Mouse (Mus musculus): ENCODE measurements around the gene Jund. TPM values are rescaled to one million over a fixed set of nuclear protein-coding genes. Genes with fewer than 3 reads are reported as not detected.
A peak's percentile ranks its signal among the peaks of the same experiment; 100 is the strongest.

Jund gene
- total RNA-seq, 2 experiments from 2014 or later = 136 to 141 TPM

DNA sequence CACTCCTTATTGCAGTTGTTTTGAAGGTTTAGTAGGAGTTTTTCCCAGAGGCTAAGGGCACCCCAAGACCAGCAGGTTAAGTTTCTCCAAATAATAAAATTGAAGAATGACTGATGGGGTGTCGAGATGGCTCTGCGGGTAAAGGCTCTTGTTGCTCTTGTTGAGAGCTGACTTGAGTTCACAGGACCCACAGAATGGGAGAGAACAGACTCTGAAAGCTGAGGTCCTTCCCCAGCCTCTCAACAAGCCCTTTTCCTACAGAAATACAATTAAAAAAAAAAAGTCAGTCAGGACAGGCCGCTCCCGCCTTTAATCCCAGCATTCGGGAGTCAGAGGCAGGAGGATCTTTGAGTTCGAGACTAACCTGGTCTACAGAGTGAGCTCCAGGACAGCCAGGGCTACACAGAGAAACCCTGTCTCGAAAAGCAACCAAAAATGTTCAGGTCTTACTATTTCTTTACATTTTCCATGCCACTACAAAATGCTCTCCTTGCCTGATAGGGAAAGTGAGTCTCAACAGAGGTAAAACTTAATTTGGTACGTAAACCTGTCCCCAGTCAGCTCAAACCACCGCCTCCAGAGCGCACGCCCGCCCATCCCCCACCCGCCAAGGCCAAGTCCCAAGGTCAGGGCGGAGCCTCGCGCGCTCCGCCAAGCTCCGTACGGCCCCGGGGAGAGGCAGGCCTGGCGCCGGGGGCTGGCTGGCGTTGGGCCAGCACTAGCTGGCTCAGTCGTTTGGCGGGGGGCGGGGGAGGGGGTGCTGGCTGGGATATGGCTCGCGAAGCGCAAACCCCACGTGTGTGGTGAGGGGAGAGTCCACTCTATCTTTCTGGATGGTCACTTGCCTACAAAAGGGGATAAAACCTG, 2.5 kb upstream of the Jund start:
- intact Hi-C loops (cut with DNase I) = no loop called here
- peak; percentile 45 for DNase-seq (ENCODE audit: low spot score)

DNA sequence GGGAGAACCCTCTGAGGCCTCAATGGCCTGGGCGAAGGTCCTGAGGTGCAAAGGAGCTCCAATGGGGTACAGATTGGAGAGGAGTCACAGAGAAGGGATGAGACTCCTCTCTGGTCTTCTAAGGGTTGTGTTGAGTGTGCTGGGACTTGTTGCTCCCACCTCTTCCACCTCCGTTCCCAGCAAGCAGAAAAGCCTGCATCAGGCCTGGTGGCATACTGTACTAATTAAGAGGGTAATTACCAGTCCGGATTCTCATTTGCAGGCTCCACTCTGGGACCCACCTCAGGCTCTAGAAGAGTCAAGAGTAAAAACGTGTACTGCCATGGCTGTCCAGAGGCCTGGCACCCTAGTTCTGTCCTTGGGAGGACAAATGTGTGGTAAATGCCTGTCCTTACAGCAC, 1.8 kb upstream of the Jund start:
- DNase-seq (ENCODE audit: low spot score) = no peak

DNA sequence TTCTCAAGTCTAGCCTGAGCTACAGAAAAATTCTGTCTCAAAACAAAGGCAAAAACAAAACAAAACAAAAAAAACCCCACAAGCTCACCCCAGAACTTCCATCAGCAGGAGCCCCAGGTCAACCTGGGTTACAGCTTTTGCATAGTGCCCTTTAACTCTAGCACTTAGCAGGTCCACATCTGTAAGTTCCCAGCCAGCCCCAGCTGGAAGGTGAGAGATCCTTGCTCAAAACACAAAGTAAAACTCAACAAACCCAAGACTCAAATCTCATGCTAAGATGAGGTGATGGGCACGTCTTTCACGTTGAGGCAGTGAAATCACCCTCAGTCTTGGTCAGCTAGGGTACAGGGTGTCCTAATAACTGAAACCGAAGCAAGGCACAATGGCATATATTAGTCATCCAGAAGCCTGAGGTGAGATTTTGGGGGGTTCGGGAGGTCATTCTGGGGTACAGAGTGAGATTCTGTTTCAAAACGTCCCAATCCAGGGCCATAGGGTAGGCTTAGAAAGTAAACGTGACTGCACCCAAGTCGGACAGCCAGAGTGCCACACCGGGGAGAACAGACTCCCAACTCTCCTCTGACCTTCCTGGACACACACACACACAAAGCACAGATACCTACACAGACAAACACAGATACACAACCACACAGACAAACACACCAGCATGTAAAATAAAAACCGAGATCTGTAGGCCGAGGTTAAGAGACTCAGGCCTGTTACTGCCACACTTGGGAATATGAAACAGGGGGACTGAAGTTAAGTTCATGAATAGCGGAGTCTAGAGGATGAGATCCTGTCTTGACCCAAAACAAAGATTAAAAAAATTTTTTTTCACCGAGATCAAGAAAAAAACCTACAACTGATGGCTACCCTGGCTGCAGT, 1.1 kb upstream of the Jund start:
- no peak for DNase-seq (ENCODE audit: low spot score)
- intact Hi-C loops (cut with DNase I) = no loop called here

More for the DNA sequence above, 1.8 kb upstream of the Jund start:
- intact Hi-C loops (cut with DNase I) = no loop called here

DNA sequence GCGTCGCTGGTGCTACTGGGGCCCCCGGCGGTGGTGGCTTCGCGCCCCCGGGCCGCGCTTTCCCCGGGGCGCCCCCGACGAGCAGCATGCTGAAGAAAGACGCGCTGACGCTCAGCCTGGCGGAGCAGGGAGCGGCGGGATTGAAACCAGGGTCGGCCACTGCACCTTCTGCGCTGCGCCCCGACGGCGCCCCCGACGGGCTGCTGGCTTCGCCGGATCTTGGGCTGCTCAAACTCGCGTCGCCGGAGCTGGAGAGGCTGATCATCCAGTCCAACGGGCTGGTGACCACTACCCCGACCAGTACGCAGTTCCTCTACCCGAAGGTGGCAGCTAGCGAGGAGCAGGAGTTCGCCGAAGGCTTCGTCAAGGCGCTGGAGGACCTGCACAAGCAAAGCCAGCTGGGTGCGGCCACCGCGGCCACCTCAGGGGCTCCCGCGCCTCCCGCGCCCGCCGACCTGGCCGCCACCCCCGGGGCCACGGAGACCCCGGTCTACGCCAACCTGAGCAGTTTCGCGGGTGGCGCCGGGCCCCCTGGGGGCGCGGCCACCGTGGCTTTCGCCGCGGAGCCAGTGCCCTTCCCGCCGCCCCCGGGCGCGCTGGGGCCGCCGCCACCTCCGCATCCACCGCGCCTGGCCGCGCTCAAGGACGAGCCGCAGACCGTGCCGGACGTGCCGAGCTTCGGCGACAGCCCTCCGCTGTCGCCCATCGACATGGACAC, 526 bp downstream of the Jund start:
- no peak for DNase-seq (ENCODE audit: low spot score)
- intact Hi-C loops (cut with DNase I) = no loop called here

DNA sequence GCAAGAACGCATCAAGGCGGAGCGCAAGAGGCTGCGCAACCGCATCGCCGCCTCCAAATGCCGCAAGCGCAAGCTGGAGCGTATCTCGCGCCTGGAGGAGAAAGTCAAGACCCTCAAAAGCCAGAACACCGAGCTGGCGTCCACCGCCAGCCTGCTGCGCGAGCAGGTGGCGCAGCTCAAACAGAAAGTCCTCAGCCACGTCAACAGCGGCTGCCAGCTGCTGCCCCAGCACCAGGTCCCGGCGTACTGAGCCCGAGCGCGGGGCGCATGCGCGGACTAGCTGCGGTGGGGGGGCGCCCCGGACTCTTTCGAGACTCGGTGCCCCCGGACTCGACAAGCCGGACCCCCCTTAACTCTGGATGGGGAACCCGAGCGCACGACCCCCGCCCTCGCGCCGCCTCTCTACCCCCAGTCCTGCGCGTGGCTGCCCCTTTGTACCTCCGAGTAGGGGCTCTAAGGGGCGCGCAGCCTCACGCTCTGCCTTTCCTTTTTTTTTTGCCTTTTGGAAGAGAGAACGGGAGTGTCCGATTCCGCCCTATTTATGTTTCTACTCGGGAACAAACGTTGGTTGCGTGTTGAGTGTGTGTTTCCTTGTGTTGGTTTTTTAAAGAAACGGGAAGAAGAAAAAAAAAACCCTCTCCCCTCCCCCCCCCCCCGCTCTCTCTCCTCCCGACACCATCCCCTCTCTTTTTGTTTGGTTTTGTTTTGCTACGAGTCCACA, 1.2 kb downstream of the Jund start:
- intact Hi-C loops (cut with DNase I) = loop anchor here (1.0 to 2.0 kb wide), 2 partner anchors 27 to 69 kb away; partner anchors contain the start of gene Lsm4
- peak; percentile 72 for DNase-seq (ENCODE audit: low spot score)

DNA sequence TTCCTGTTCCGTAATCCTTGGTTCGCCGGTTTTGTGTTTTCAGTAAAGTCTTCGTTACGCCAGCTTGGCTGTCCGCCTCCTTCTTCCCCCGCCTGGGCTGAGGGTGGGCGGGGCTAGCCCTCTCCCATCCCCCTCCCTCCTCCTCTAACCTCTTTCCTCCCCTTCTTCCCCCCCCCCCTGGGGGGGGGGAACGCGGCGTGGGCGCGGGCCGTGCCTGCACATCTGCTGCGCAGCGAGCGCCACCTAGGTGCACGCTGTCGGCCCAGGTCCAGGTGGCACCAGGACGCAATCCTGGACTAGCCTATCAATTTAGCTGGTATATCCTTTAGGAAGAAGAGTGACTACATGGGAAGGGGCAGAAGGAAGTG, 1.8 kb downstream of the Jund start:
- DNase-seq (ENCODE audit: low spot score) = peak; percentile 83
- intact Hi-C loops (cut with DNase I) = loop anchor here (1.0 to 2.0 kb wide), 2 partner anchors 27 to 70 kb away; partner anchors contain the start of gene Lsm4

DNA sequence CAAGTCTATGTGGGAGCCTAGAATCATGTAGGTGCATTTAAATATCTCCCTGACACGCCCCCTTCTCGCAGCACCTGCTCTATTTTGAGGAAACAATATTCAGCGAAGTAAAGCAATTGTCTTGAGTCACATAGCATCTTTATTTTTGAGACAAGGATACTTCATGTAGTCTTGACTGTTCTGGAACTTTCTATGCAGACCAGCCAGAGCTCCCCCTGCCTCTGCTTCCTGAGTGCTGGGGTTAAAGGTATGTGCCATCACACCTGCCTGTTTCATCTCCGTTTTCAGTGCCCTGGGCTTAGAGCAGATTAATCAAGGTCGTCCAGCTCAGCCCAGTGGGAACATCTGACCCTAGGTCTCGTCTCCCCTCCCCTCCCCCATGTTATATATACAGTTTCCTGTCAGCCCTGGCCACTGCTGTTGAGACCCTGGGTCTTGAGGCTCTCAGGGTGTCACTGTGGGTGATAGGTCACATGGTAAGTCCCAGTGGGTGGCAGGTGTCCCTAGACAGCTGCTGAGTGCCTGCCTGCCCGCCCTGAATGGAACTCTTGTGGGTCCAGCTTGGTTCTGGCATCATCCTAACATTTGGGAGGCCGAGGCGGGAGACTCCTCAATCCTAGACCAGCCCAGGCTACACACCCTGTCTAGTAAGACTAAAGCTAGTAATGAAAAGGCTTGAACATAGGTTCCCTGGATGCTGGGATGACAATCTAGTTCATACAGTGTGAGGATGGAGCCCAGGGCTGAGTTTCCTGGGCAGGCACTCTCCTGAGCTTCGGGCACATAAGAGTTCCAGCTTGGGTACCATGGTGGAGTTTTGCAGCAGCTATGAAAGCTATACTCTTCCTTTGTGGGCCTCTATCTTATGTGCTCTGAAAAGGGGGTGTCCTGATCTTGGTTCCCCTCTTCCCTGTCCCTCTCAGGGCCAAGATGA, 2.6 kb downstream of the Jund start:
- no peak for DNase-seq (ENCODE audit: low spot score)
- intact Hi-C loops (cut with DNase I) = loop anchor here (2.0 kb wide), 1 partner anchor 71 kb away; no protein-coding TSS in a partner anchor

DNA sequence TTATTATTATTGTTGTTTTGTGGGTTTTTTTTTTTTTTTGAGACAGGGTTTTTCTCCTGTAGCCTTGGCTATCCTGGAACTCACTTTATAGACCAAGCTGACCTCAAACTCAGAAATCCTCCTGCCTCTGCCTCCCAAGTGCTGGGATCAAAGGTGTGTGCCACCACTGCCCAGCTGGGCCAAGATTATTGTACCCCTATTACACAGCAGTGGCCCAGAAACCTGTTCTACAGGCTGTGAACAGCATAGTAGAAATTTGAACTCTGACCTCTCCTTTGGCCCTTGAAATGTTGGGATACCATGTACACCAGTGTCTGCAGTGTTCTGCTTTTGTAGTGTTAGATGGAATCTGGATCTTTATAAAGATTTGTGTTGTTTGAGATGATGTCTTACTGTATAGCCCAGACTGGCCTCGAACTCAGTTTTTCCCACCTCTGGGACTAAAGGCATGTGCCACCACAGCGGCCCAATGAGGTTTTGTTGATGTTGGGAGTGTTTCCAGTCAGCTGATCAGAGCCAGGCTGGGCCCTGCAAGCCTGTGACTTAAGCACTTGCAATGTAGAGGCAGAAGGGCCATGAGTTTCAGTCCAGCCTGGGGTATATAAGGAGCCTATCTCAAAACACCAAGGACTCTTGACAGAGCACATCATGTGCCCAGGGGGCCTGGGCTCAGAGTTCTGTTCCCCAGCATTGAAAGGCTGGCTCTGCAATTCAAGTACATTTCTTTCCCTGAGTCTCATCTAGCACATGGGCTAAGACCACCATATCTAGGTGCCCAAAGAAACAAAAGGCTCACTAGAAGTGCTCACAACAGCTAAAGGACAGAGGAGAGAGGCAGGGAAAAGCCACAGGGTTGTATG, 3.5 kb downstream of the Jund start:
- DNase-seq (ENCODE audit: low spot score) = no peak
- intact Hi-C loops (cut with DNase I) = loop anchor here (2.0 kb wide), 1 partner anchor 71 kb away; no protein-coding TSS in a partner anchor

DNA sequence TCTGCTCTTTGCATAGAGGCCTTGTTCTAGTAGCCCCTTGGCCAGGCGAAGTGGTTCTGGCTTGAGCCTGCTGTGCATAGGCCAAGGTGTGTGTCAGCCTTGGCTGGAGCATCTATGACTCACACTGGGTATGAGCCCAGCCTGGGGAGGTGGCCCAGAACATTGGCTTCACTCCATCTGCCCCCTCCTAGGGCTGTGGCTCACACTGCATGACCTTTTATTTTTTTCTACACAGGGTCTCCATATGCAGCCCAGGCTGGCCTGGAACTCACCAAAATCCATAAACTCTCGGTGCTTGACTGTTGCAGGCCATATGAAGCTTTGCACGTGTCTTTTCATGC, 4.1 kb downstream of the Jund start:
- peak; percentile 83 for DNase-seq (ENCODE audit: low spot score)
- intact Hi-C loops (cut with DNase I) = no loop called here

DNA sequence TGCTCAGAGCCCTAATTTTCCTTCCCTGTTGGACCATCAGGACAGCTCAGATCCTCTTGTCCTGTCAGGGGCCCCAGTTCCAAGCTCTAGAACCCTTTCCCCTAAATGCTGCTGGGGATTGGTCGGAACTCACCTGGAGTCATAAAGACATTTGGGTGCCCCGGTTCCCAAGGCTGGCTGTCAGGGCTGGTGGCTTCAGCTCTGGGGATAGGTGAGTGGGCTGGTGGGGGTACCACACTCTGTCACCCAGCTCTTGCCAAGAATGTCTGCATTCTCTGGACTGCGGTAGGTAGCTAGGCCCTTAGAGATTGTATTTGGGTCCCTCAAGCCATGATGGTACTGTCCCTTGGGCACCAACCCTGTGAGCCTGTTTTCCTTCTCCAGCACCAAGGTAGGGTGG, 4.5 kb downstream of the Jund start, which contains the start of gene Iqcn:
TSS of gene Iqcn (plus strand) at position 171 of the 400 bp plus-strand sequence.
- no peak for DNase-seq (ENCODE audit: low spot score)
- intact Hi-C loops (cut with DNase I) = no loop called here

DNA sequence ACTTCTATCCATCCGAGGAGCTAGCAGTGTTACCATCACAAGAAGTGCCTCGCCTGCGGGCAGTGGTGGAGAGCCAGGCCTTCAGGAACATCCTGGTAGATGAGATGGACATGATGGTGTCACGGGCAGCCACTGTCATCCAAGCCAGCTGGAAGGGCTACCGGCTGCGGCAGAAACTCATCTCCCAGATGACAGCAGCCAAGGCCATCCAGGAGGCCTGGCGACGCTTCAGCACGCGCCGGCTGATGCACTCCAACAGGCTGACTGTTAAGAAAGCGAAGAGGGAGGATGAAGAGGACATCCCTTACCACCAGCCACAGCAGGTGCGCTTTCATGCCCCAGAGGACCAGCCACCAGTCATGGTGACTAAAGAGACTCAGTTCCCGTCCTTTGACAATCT, 9.5 kb downstream of the Jund start:
- intact Hi-C loops (cut with DNase I) = no loop called here
- DNase-seq (ENCODE audit: low spot score) = no peak

DNA sequence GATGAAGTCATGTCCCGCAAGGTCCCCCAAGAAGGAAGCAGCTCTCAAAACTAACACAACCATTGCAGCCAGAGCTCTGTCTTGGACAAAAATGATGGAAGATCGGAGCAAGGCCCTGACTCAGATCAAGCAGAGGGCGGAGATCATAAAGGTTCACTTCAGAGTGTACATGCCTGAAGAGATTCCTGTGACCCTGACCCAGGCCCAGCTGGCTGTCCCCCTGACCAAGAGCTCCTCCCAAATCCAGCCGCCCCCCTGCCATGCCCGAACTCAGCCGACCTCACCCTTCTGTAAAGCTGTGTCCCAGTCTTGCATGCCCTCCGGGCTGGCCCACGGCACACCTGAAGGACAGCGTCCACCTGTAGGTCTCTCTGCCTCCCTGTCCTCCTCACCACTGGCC, 11.0 kb downstream of the Jund start:
- no peak for DNase-seq (ENCODE audit: low spot score)
- intact Hi-C loops (cut with DNase I) = no loop called here

DNA sequence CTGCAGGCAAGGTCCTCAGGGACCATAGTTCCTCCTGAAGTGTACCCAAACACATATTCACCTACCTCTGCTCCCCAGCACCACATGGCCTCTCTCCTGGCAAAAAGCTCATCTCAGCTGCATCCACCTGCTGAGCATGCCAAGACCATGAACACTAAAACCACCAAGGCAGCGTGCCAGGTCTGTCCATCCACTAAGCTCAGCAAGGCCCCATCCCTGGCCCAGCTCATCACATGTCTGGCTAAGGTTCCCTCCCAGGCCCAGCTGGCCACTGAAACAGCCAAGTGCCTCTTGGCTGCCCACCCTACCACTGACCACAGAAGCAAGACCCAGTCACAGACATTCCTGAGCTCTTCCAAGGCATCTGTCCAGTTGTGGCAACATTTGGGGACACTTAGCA, 11.5 kb downstream of the Jund start:
- DNase-seq (ENCODE audit: low spot score) = no peak
- intact Hi-C loops (cut with DNase I) = no loop called here

DNA sequence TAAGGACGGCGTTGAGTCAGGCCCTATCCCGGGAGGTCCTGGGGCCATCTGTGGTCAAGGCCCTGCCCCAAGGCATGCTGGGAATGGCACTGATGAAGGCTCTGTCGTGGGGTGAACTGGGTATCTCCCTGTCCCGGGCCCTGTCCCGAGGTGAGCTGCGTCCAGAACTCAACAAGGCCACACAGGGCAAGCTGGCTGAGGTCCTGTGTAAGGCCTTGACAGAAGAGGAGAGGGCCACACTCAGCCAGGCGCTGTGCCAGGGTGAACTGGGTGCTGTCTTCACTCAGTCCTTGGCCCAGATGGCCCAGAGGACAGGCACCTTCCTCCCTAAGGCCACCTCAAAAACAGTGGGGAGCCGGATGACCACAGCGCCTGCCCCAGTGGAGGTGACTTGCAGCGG, 12.3 kb downstream of the Jund start:
- intact Hi-C loops (cut with DNase I) = no loop called here
- no peak for DNase-seq (ENCODE audit: low spot score)

DNA sequence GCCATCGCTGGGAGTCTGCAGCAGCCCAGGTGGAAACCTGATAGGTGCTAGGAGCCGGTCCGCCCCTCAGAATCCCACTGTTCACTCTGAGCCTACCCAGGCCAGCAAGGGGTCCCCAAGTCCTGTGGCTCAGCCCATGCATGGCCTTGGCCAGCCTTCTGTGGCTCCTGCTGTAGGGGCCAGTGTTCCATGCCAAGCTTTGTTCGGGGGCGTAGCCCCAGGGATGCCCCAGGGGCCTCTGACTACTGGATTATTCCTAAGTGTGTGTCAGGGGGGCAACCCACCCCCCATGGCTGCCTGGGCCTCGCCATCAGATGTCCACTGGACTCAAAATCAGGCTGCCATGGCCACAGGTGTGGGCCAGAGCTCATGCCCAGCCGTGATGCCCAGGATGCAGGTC, 15.2 kb downstream of the Jund start:
- DNase-seq (ENCODE audit: low spot score) = no peak
- intact Hi-C loops (cut with DNase I) = no loop called here

DNA sequence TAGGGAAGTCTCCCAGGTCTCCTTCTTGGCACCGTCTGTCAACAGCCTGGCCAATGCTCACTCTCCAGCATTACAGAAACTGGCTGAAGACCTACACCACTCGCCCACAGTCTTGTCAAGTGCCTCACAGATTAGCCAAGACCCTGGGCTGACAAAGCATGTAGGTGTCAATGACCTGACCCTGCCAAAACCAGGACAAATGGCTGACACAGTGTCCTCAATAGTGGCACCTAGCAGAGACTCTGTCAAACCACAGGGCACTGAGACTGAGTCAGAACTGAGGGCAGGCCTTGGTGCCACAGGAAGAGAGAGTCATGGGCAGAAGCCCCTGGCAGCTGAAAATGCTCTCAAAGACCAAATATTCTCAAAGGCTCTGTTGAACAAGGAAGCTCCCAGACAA, 16.3 kb downstream of the Jund start:
- no peak for DNase-seq (ENCODE audit: low spot score)
- intact Hi-C loops (cut with DNase I) = no loop called here

DNA sequence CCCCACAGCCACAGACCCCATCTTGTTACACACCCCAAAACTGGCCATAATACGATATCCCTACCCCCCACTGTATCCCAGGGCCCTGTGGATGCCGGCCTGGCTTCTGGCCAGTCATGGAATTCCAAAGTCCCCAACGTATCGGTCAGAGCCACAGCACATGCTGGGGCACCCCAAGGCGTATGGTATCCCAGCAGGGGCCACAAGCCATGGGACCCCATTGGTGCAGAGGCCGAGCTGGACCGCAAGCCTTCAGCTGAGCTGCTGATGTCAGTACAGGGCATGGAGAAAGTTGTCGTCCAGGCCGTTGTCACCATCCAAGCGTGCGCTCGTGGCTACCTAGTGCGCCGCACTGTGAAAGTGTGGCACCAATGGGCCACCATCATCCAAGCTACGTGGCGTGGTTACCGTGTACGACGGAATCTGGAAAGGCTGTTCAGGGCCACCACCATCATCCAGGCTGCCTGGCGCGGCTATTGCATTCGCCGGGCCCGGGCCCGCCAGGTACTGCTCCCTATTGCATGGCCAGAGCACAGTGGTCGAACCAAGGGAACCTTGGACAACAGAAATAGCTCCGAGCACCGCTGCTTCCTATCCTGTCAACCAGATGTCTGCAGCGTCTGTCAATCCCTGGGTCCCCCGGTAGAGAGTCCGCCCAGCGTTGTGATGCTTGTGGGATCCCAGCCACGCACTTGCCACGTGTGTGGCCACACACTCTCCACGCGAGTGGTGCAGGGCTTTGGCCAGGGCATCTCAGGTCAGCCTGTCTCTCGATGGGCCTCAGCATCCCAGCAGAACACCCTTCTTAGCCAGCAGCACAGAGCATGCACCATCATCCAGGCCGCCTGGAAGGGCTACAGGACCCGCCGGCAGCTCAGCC, 18.0 kb downstream of the Jund start:
- intact Hi-C loops (cut with DNase I) = no loop called here
- DNase-seq (ENCODE audit: low spot score) = no peak

All from heart, postnatal 25 days (tissue).